Mouse (Mus musculus): ENCODE measurements around the gene Zscan22.
A peak's percentile ranks its signal among the peaks of the same experiment; 100 is the strongest.
"Not testable (repeated sequence)": the region's sequence is repeated elsewhere in the genome, so short reads cannot be mapped to it uniquely, and the experiment has no call there.

The Zscan22 gene

DNA sequence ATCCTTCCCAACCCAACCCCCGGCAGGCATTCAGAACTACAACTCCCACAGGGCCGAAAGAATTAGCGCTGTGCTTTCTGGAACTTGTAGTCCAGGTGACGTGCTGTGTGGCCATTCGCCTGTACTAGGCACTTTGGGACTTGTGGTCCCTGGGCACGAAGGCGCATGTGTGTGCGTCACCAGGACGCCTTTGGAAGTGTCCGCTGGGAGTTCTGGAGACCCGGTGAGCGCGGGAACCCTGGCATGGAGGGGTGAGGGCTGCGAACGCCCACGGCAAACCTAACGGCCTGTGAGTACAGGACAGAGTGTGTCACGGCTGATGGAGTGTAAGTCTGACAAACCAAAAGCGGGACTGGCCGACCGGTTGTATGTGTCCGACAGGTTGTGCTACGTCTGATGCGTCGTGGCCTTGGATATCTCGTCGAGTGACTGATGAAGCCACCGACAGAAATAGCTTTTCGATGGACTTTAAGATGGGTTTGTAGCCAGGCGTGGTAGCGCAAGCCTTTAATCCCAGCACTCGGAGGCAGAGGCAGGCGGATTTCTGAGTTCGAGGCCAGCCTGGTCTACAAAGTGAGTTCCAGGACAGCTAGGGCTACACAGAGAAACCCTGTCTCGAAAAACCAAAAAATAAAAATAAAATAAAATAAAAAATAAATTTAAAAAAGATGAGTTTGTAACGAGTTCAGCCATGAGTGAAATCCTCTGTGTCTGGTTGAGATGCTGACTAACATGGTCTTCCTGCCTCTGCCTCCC, at the start of gene Zscan22:
Gene Zscan22 (plus strand): TSS at position 161 of the 756 bp plus-strand sequence.
- DNase-seq (ENCODE audit: extremely low read depth, insufficient read length, low spot score) = peak; percentile 86

DNA sequence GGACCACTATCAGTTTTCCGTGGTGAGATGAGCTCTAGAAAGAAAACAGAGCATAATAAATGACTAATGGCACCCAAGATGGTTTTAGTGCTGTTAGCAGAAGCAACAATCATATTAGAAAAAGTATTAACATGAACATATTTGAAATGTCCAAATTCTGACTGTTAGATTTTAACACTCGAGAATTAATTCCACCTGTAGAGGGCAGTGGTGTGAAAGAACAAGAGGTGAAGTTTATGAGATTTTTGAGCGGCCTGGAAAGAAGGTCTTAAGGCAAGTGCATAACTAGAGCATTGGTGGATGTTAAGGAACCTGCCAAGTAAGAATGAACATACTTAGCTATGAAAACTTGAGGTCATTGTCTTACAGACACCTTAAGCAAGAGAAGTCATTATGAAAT, 23.3 kb upstream of the Zscan22 start:
- DNase-seq (ENCODE audit: extremely low read depth, insufficient read length, low spot score) = no peak

DNA sequence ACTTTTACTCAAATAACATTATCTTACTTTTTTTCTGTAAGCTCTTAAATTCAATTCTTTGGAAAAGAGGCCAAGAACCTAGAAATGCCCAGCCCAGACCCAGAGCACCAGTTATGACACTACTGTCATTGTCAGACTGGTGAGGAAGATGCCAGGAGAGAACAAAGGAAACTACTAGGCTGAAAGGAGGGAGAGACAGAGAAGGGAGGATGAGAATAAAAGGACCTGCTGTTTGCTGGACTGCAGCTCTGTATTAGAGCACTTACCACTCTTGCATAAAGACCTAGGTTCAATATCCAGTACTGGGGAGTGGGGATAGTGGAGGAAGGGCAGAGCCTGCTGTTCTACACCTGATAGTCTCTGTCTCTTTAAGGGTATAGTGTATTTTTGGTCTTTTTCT, 17.6 kb upstream of the Zscan22 start:
- no peak for DNase-seq (ENCODE audit: extremely low read depth, insufficient read length, low spot score)

DNA sequence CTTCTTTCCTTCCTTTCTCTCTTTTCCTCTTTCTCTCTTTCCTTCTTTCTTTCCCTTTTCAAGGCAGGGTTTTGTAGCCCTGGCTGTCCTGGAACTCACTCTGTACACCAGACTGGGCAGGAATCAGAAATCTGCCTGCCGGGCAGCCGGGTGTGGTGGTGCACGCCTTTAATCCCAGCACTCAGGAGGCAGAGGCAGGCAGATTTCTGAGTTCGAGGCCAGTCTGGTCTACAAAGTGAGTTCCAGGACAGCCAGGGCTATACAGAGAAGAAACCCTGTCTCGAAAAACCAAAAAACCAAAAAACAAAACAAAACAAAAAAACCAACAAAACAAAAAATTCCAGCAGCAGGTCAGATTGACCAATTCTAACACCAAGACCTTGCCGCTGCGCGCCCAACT, 17.1 kb upstream of the Zscan22 start:
- not testable (repeated sequence) for DNase-seq (ENCODE audit: extremely low read depth, insufficient read length, low spot score)

DNA sequence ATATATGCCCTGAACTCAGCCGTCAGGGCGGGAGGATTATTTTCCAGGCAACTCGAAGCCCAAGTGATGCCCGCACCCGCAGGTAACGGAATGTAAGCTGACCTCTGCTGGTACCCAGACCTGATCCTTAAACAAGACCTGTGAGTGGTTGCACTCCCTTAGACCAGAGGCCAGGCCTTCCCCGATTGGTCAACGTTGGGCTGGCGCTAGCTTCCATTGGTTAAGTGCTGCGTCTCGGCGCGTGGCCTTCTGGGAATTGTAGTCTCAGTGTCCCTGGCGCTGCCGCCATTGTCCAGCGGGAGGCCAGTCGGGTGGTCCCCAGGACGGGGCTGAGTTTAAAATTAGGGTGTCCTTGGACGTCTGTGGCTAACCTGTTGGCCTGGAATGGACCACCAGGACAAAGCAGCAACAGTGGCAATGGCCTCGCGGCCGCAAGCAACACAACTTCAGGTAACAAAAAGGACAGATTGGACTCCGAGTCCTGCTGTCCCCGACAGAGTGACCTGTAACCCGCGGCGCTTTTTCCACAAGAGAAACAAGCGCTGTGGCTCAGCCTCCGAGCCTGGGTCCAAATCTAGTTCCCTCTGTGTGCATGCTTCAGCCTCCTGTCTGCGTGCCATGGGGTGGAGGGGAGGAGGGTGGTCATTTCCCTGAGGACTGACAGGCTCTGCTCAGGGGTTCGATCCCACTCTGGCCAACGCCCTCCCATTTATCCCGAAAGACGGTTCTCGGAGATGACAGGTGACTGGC, 16.5 kb upstream of the Zscan22 start, which contains the start of gene Zfp128:
Gene Zfp128 (plus strand): TSS at position 267 of the 750 bp plus-strand sequence.
- DNase-seq (ENCODE audit: extremely low read depth, insufficient read length, low spot score) = peak; percentile 83

DNA sequence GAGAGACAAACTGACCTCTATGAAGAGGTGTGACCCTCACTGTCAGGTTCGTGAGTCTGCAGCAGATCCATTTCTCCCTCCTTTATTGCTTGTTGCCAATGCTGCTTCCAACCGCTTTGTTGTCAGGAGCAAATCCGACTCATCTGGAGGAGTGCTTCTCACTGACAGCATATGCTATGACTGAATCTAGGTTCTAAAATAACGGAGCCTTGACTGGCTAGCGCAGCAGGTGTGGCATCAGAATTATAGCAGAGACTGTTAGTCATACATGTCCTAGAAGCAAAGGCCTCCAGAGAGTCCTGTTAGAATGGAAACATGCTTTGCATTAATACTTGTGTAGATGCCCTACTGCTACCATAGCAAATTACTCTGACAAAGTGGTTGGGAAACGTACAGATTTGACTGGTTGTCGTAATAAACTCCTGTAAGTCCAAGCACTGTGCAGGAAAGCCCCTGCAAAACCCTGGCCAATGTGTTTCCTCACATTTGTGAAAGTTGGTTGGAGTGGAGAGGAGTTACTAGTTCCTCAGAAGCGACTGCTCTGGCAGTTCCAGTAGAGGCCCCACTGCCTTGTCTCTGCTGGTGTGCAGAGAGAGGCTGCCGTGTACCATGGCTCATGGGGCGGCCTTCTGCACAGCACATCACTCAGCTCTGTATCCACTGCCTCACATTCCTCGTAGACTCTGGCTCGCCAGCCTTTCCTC, 10.9 kb upstream of the Zscan22 start:
- no peak for DNase-seq (ENCODE audit: extremely low read depth, insufficient read length, low spot score)

DNA sequence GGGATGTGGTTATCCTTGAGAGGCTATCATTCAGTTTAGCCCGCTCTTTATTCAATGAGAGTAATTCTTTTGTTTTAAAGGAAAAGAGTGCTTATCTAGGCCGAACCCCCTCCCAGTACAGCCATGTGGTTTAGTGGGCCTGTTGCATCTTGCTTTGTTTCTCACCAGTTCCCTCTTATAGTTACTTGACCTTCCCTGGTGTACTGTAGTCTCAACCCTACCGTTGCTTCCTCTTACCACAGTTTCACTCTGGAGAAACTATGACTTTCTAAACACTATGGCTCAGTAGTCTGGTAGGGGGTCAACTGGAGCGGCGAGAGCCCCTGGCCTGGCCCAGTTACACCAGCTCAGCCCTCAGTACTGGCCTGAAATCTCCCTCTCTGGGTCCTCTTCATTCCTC, 10.0 kb upstream of the Zscan22 start:
- DNase-seq (ENCODE audit: extremely low read depth, insufficient read length, low spot score) = no peak

DNA sequence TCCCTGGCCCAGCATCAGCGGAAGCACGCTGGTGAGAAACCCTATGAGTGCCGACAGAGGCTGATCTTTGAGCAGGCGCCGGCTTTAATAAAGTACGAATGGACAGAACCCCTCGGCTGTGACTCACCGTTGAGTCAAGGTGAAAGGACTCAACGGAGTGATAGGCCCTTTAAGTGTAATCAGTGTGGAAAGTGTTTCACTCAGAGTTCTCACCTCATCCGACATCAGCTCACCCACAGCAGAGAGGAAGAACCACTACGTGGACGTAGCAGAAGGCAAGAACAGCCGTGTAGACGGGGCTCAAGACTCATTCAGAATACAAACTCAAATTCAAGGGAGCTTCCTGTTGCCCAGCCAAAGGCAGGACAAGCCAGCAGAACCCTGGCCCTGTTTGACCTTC, 6.7 kb upstream of the Zscan22 start:
- DNase-seq (ENCODE audit: extremely low read depth, insufficient read length, low spot score) = no peak

DNA sequence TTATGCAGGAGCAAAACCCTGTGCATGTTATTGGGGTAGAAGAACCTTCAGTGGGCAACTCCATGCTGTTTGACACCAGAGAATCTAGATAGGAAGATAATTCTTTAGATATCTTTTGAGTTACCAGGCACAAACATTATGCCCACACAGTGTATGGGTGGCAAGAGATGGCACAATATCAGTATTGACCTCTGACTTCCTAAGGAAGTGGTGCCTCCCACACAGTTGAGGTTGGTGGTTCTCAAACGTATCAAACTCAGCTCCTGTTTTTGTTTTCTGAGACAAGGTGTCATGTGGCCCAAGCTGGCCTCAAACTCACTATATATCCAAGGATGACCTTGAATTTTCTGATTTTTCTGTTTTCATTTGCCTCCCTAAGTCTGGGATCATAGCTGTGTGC, 6.3 kb upstream of the Zscan22 start:
- DNase-seq (ENCODE audit: extremely low read depth, insufficient read length, low spot score) = no peak

DNA sequence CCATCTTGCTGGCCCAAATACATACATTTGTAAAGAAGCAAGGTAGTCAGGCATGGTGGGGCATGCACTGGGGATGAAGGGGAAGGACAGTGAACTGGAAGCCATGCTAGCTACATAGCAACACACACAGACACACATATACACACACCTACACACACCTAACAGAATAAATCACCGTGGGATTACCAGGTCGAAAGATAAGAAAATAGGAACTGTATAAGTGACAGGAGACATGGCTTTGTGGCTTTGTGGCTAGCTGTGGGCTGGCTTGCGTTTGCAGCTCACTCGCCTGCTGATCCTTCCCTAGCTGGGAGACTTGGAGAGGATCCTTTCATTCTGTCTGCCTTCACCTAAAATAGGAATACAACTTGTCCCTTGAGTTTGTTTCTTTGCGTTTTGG, 3.9 kb downstream of the Zscan22 start:
- DNase-seq (ENCODE audit: extremely low read depth, insufficient read length, low spot score) = no peak

DNA sequence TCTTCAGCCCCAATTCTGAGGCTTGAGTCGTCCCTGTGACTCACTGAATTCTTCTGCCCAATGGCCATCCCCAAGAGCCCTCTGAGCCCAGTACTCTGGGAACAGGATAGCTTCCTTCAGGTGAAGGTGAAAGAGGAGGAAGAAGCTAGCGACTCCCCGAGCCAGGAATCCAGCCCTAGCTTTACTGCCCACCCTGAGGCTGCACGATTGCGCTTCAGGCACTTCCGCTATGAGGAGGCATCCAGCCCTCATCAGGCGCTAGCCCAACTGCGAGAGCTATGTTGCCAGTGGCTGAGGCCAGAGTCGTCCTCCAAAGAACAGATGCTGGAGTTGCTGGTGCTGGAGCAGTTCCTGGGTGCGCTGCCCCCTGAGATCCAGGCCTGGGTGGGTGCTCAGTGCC, 6.0 kb downstream of the Zscan22 start:
- no peak for DNase-seq (ENCODE audit: extremely low read depth, insufficient read length, low spot score)

DNA sequence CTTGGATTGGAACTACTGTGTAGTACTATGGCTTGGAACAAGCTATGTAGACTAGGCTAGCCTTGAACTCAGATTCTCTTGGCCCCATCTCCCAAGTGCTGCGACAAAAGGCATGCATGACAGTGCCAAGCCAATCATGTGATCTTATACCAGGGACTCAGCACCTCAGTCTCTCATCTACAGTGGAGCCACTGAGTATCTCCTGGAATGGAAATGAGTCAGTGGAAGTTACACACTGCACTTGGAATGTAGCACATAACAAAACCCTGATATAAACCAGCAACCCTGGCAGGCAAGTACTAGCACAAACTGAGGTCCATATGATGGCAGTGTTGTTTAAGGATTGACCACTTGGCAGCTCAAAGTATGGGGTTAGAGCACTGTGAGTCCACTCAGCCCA, 7.5 kb downstream of the Zscan22 start:
- DNase-seq (ENCODE audit: extremely low read depth, insufficient read length, low spot score) = no peak

DNA sequence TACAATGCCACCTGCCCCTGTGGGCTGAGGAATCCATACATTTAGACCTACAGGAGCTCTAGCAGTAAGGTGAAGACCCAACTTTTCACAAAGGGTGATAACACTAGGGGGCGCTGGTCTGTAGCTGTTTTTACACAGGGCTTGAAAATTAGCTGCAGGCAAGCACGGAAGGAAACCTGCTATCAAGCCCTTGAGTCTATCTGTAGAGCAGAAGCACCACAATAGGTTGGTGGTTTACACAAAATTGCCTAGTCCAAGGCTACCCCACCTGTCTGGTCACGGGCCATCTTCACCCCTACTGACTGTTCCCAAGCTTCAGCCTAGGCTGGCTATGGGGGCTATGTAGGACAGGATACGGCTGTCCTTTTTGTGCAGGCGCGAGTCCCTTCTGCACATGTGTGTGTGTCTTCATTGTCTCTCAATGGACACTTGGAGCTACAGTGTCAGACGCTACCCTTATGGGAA, 11.9 kb downstream of the Zscan22 start:
- DNase-seq (ENCODE audit: extremely low read depth, insufficient read length, low spot score) = no peak

DNA sequence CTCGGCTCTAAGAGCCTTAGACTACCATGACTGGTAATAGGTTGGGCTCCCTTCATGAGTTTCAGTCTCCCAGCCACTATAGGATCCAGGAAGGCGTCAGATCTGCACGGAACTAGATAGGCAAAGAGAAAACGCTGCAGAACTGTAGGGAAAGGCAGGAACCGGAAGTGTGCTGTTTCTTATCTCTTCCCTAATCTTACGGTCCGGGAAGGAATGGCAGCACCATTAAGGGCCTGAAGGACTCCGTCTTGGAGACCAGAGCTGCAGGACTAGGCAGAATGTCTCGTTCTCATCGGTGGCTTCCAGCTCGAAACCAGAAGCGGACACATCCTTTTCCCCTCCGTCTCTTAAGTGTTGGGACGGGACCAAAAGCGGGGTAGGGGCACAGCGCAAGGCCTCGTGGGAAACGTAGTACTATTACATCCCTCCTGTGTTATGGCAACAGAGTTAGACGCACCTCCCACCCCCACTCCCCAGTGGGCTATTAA, 12.6 kb downstream of the Zscan22 start:
- no peak for DNase-seq (ENCODE audit: extremely low read depth, insufficient read length, low spot score)

DNA sequence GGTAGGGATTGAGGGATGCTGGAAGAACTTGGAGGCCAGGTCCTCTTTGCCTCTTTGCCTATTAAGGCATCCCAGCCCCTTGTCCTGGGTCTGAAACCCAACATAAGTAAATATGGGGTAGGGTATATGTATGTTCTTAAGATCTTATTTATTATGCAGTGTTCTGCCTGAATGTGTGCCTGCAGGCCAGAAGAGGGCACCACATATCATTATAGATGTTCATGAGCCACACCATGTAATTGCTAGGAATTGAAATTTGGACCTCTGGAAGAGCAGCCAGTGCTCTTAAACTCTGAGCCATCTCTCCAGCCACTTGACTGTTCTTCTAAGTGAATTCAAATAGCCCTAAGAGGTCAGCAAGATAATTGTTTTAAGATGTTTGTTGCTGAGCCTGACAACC, 15.9 kb downstream of the Zscan22 start:
- DNase-seq (ENCODE audit: extremely low read depth, insufficient read length, low spot score) = no peak

DNA sequence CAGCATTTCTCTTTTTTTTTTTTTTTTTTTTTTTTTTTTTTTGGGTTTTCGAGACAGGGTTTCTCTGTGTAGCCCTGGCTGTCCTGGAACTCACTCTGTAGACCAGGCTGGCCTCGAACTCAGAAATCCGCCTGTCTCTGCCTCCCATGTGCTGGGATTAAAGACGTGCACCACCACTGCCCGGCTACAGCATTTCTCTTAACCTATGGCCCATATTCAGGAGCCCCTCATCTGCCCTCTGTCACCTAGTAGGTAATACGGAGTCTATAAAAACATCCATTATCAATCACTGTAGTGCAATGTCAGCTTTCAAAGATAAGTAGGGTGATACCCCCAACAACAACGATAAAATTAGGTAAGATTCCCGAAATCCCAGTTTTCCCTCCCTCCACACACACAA, 22.9 kb downstream of the Zscan22 start:
- not testable (repeated sequence) for DNase-seq (ENCODE audit: extremely low read depth, insufficient read length, low spot score)

DNA sequence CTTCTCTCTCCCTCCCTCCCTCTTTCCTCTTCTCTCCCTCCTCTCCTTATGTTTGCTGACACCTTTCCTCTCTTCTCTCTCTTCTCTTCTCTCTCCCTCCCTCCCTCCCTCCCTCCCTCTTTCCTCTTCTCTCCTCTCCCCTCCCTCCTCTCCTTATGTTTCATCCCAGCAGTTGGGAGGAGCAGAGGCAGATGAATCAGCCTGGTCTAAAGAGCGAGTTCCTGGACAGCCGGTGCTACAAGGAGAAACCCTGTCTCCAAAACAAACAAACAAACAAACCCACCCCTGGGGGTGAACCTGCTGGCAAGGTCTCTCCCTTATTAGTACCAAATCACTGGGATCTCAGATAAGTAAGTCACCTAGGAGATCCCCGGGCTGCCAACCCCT, 23.7 kb downstream of the Zscan22 start:
- DNase-seq (ENCODE audit: extremely low read depth, insufficient read length, low spot score) = no peak

DNA sequence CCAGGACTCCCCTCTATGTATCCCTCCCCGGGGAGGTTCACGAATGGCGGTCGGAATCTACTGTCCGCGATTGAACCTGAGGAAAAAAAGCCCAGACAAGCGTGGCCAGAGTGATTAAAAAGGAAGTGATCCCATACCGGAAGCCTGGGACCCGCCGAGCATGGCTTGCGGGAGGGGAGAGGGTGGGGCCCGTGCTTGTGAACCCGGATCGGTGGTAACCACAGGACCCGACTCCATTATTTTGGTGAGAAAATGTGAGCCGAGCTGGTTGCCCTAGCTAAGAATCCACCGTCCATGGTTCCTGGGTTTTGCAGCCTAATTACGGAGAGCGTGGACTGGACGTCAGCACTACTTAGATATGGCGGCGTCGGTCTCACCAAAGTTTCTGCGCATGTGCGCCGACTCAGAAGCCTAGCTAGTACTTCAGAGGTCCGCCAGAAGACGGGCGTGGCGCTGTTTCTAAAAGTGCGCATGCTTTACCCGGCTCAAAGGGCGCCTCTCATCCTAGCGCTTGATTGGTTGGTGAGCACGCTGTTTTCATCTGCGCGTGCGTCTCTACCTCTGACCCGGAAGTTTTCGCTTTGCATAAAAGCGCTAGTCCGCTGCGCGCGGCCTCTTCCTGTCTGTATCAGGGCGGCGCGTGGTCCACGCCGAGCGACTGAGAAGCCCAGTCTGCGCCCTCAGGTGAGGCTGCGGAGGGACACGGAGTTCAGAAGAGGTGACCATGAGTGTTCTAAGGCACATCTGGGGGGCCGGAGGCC, 24.3 kb downstream of the Zscan22 start, which contains the start of gene Rps5:
Gene Rps5 (plus strand): TSS at position 586 of the 761 bp plus-strand sequence.
- peak; percentile 90 for DNase-seq (ENCODE audit: extremely low read depth, insufficient read length, low spot score)

DNA sequence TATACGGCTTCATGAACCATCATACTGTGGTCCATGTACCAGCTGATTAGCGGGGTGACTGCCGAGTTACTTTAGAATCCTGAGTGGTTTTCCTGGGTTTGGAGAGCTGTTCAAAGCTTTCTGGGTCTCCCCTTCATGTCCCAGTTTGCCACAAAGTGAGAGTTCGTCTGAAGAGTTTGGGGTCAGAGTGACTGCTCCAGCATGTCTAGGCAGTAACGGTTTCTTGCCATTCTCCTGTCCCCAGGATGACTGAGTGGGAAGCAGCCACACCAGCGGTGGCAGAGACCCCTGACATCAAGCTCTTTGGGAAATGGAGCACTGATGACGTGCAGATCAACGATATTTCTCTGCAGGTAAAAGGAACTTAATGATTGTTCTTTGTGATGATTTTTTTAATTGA, 25.1 kb downstream of the Zscan22 start:
- DNase-seq (ENCODE audit: extremely low read depth, insufficient read length, low spot score) = no peak

DNA sequence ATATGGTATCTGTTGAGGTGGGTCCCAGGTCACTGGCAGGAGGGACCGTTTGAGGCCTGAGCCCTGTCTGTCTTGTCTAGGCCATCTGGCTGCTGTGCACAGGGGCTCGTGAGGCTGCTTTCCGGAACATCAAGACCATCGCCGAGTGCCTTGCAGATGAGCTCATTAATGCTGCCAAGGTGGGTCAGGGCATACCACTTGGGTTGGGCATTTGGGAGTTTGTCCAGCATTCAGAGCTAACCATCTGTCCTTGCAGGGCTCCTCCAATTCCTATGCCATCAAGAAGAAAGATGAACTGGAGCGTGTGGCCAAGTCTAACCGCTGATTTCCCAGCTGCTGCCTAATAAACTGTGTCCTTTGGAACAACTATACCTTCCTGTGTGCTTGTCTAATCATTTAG, 28.7 kb downstream of the Zscan22 start:
- no peak for DNase-seq (ENCODE audit: extremely low read depth, insufficient read length, low spot score)

Measured in 3134 (cell line).